In genomic region chr3:146011544-146012218, GRCm38 (mm10) we compare ENCODE assay signal across 21 mouse cellular contexts. TPM values are rescaled to one million over a fixed set of nuclear protein-coding genes. Genes with fewer than 3 reads are reported as not detected.
DNase-seq lines count a peak whose midpoint lies in the region; ATAC-seq and TF ChIP-seq lines count a peak whose summit lies in the region.
"Had no signal": no experiment of that assay in that cellular context is flagged by ENCODE, and none has a peak within 500 bp of the region (broad histone marks: within the 10 kb centered on the region; RNA-seq: fewer than 3 reads in every experiment).

No protein-coding gene starts in this region.

- H3K79me2 ChIP-seq in CH12.LX (replicated peaks; ENCODE audit: control insufficient read depth, extremely low read depth, insufficient read depth, poor library complexity, severe bottlenecking): no peaks in the 10 kb centered on the region

- dilution Hi-C loops in CH12.LX (cut with MboI; ENCODE audit: extremely low pct_ligation_motif_present, extremely low pct_unique_long_range_greater_than_20kb, low sequenced_read_pairs): no loop called here

- no peak for TF ChIP-seq CTCF in CH12.LX (conservative IDR thresholded peaks at IDR 0.05 in 1 of 2, IDR thresholded peaks at IDR 0.05 in 1 of 2; ENCODE audit: low read depth in 2 of 2, low read length in 2 of 2)

- DNase-seq in heart, embryonic 10.5 days (ENCODE audit: low spot score): peak; percentile 62
- DNase-seq in heart, adult 18-20 months: no peak
- DNase-seq in kidney, adult 9 months: peak; percentile 68
- no peak for DNase-seq in CH12.LX (ENCODE audit: extremely low read depth)
- DNase-seq in cerebellum, adult 9-10 months: no peak
- DNase-seq in layer of hippocampus, adult 11-12 months (ENCODE audit: low spot score): no peak
- DNase-seq: adrenal gland, postnatal 25 days; cerebellum, adult 8-10 months; forebrain, postnatal 0 days; gastrocnemius, adult 2 months; heart, postnatal 10 days; liver; right cerebral cortex, adult 18-20 months; spleen, adult 18-20 months; thymus, postnatal 25 days had no signal

- no peak for TF ChIP-seq POLR2A in CH12.LX (IDR thresholded peaks at IDR 0.05; ENCODE audit: low read depth, low read length)

- no peak for TF ChIP-seq RAD21 in CH12.LX (IDR thresholded peaks at IDR 0.05; ENCODE audit: low read depth, low read length)

- 51% methylated on average over 8 of the region's 8 CpGs for WGBS in heart, embryonic 10.5 days
- WGBS in kidney, embryonic 16.5 days: 71% methylated on average over 8 of the region's 8 CpGs
- whole genome bisulfite sequencing in intestine, embryonic 16.5 days: 58% methylated on average over 8 of the region's 8 CpGs

- no peaks in the 10 kb centered on the region for H3K27me3 ChIP-seq in heart, embryonic 10.5 days (ENCODE audit: insufficient read depth, poor library complexity, severe bottlenecking)
- no peaks in the 10 kb centered on the region for H3K27me3 ChIP-seq in kidney, embryonic 16.5 days (ENCODE audit: insufficient read depth, low read length)
- no peaks in the 10 kb centered on the region for H3K27me3 ChIP-seq in CH12.LX (replicated peaks)
- no peaks in the 10 kb centered on the region for H3K27me3 ChIP-seq in intestine, embryonic 16.5 days (replicated peaks; ENCODE audit: control insufficient read depth, insufficient read depth, low read length)
- H3K27me3 ChIP-seq: embryonic facial prominence, embryonic 13.5 days; lung, embryonic 15.5 days; stomach, embryonic 15.5 days had no signal

- 0 out of 2 replicates have a peak overlapping the region, but pooled peaks have one; percentile 2 for H3K27ac ChIP-seq in heart, embryonic 10.5 days
- H3K27ac ChIP-seq in kidney, embryonic 16.5 days (ENCODE audit: low read length): no peak overlapping the region
- no peak overlapping the region for H3K27ac ChIP-seq in CH12.LX (ENCODE audit: insufficient read depth, low read depth)
- 0 out of 2 replicates have a peak overlapping the region, but pooled peaks have one; percentile 10 for H3K27ac ChIP-seq in intestine, embryonic 16.5 days (ENCODE audit: low read length)
- H3K27ac ChIP-seq: hindbrain, embryonic 14.5 days; lung, embryonic 15.5 days; stomach, embryonic 15.5 days had no signal

- no peak for ATAC-seq in kidney, embryonic 16.5 days (ENCODE audit: low FRiP score, low TSS enrichment)
- peak; percentile 29; the same call in 1 of the 2 replicates for ATAC-seq in intestine, embryonic 16.5 days
- ATAC-seq: forebrain, postnatal 0 days had no signal

- H3K36me3 ChIP-seq in heart, embryonic 10.5 days: peaks cover 84% of the 10 kb centered on the region
- peaks cover 14% of the 10 kb centered on the region for H3K36me3 ChIP-seq in kidney, embryonic 16.5 days (ENCODE audit: insufficient read depth, low read length)
- H3K36me3 ChIP-seq in CH12.LX (replicated peaks in 1 of 2; ENCODE audit: control insufficient read depth in 1 of 2, insufficient read depth in 1 of 2, low read length in 1 of 2): no peaks in the 10 kb centered on the region
- H3K36me3 ChIP-seq in intestine, embryonic 16.5 days (ENCODE audit: control insufficient read depth, insufficient read depth, low read length): peaks cover 8% of the 10 kb centered on the region

- no peak overlapping the region for H3K9ac ChIP-seq in kidney, embryonic 16.5 days (replicated peaks; ENCODE audit: low read length)
- H3K9ac ChIP-seq in CH12.LX (ENCODE audit: insufficient read depth, low read depth): no peak overlapping the region
- no peak overlapping the region for H3K9ac ChIP-seq in intestine, embryonic 16.5 days (ENCODE audit: low read depth, low read length)
- H3K9ac ChIP-seq: embryonic facial prominence, embryonic 13.5 days; forebrain, postnatal 0 days; hindbrain, embryonic 14.5 days; lung, embryonic 15.5 days; stomach, embryonic 15.5 days had no signal

- H3K9me3 ChIP-seq in heart, embryonic 10.5 days: no peaks in the 10 kb centered on the region
- H3K9me3 ChIP-seq in kidney, embryonic 16.5 days (ENCODE audit: low read length): no peaks in the 10 kb centered on the region
- H3K9me3 ChIP-seq in CH12.LX (replicated peaks; ENCODE audit: low read length): no peaks in the 10 kb centered on the region
- no peaks in the 10 kb centered on the region for H3K9me3 ChIP-seq in intestine, embryonic 16.5 days (ENCODE audit: control insufficient read depth, low read length)
- H3K9me3 ChIP-seq: embryonic facial prominence, embryonic 13.5 days; lung, embryonic 15.5 days; stomach, embryonic 15.5 days had no signal

- in situ Hi-C loops in CH12.LX (cut with MboI; ENCODE audit: low pct_ligation_motif_present, low pct_unique_long_range_greater_than_20kb, low sequenced_read_pairs): no loop called here

- no peak overlapping the region for H3K4me3 ChIP-seq in heart, embryonic 10.5 days
- no peak overlapping the region for H3K4me3 ChIP-seq in kidney, embryonic 16.5 days (ENCODE audit: low read length)
- H3K4me3 ChIP-seq in CH12.LX (replicated peaks in 1 of 3; ENCODE audit: low read depth in 2 of 3, low read length in 2 of 3, poor library complexity in 1 of 3): no peak overlapping the region
- H3K4me3 ChIP-seq in intestine, embryonic 16.5 days (ENCODE audit: low read length): no peak overlapping the region
- H3K4me3 ChIP-seq: embryonic facial prominence, embryonic 13.5 days; gastrocnemius, adult 2 months; lung, embryonic 15.5 days; stomach, embryonic 15.5 days had no signal

- H3K4me2 ChIP-seq in kidney, embryonic 16.5 days (replicated peaks; ENCODE audit: low read depth, low read length): no peak overlapping the region
- H3K4me2 ChIP-seq in CH12.LX (ENCODE audit: insufficient read depth, low read depth, poor library complexity, severe bottlenecking): no peak overlapping the region
- no peak overlapping the region for H3K4me2 ChIP-seq in intestine, embryonic 16.5 days (ENCODE audit: low read depth, low read length)
- H3K4me2 ChIP-seq: embryonic facial prominence, embryonic 13.5 days; hindbrain, embryonic 14.5 days; lung, embryonic 15.5 days; stomach, embryonic 15.5 days had no signal

- peaks cover 10% of the 10 kb centered on the region; the same call in 1 of the 2 replicates for H3K4me1 ChIP-seq in heart, embryonic 10.5 days
- H3K4me1 ChIP-seq in kidney, embryonic 16.5 days (ENCODE audit: insufficient read depth, low read length): peaks cover 14% of the 10 kb centered on the region
- peaks cover 3 to 6% of the 10 kb centered on the region in 2 experiments; a peak in 1 of 4 replicates for H3K4me1 ChIP-seq in CH12.LX (ENCODE audit: control insufficient read depth in 1 of 2, insufficient read depth in 2 of 2)
- H3K4me1 ChIP-seq in intestine, embryonic 16.5 days (ENCODE audit: control insufficient read depth, insufficient read depth, low read length): peaks cover 9% of the 10 kb centered on the region; the same call in 1 of the 2 replicates
- H3K4me1 ChIP-seq: stomach, embryonic 15.5 days had no signal

- no peak for TF ChIP-seq EP300 in CH12.LX (IDR thresholded peaks at IDR 0.05; ENCODE audit: low read length)

TF ChIP-seq in CH12.LX, 34 proteins besides CTCF, POLR2A, EP300 and RAD21:
- TF ChIP-seq SIN3A (IDR thresholded peaks at IDR 0.05; ENCODE audit: low read length) (no peak), ZKSCAN1 (IDR thresholded peaks at IDR 0.05; ENCODE audit: borderline replicate concordance, low read depth, low read length) (no peak), BHLHE40 (IDR thresholded peaks at IDR 0.05; ENCODE audit: low read depth, low read length) (no peak), TCF12 (IDR thresholded peaks at IDR 0.05; ENCODE audit: low read depth, low read length) (no peak), ELF1 (IDR thresholded peaks at IDR 0.05; ENCODE audit: low read depth, low read length) (peak; percentile 61), GABPA (IDR thresholded peaks at IDR 0.05; ENCODE audit: insufficient replicate concordance, low read depth, low read length) (no peak), PAX5 (IDR thresholded peaks at IDR 0.05; ENCODE audit: low read length) (no peak)

RNA-seq across cellular contexts. Expression of gene Syde2, which starts 24.0 kb away (rescaled TPM):
- polyA plus RNA-seq in heart, embryonic 10.5 days (2016; fragmentation: Nextera tagmentation; extraction: Ambion mirVana): 3.1 and 3.4 TPM in 2 replicates
- total RNA-seq in heart, adult 18-20 months (2021): 10 to 100 TPM; 16.2 to 16.7 TPM
- 1.4 and 1.7 TPM in 2 replicates for polyA plus RNA-seq in kidney, embryonic 16.5 days (2015; fragmentation: Nextera tagmentation; extraction: Ambion mirVana)
- total RNA-seq in CH12.LX (2012; rRNA removed): not detected in 2 replicates
- 0.30 and 0.31 TPM in 2 replicates for total RNA-seq in CH12.LX (2014; rRNA removed)
- 0.10 TPM in 2 replicates for polyA plus RNA-seq in CH12.LX (2012; ENCODE audit: insufficient read length, low read depth)
- 1.2 and 1.4 TPM in 2 replicates for polyA plus RNA-seq in intestine, embryonic 16.5 days (2015; fragmentation: Nextera tagmentation; extraction: Ambion mirVana)

Comparison
In these comparisons a context has a peak if more than half of its experiments do, and no peak if none do; other contexts are left out.
1. DNase-seq: peak in heart, embryonic 10.5 days (single experiment) and kidney, adult 9 months (single experiment); none in heart, adult 18-20 months (0 of 2), CH12.LX (single experiment), cerebellum, adult 9-10 months (single experiment) and layer of hippocampus, adult 11-12 months (single experiment).
2. H3K27ac ChIP-seq: peak in heart, embryonic 10.5 days (single experiment) and intestine, embryonic 16.5 days (single experiment); none in kidney, embryonic 16.5 days (single experiment) and CH12.LX (single experiment).